Mouse (Mus musculus) forebrain, embryonic 14.5 days (tissue): ENCODE results near the gene Pld3. TPM values are rescaled to one million over a fixed set of nuclear protein-coding genes. Genes with fewer than 3 reads are reported as not detected.
A peak's percentile ranks its signal among the peaks of the same experiment; 100 is the strongest.
"Not testable (repeated sequence)": the region's sequence is repeated elsewhere in the genome, so short reads cannot be mapped to it uniquely, and the experiment has no call there.

Experiments
- ATAC-seq: fragments of 200-750 bp; cut with Nextera tagmentation; 2 replicates; pipeline ENCODE4 v1.8.0; 2017; ENCODE audit warnings: mild to moderate bottlenecking, moderate library complexity
- DNase-seq: peaks from one replicate; pipeline ENCODE4 v3.0.0-alpha.2; 2015; ENCODE audit warnings: low spot score
- H3K27ac ChIP-seq: fragments of 300-500 bp; sonication (generic); 2 replicates; pipeline ENCODE4 v1.5.1; 2014; ENCODE audit warnings: low read depth, mild to moderate bottlenecking, control low read depth, low read length, moderate library complexity
- H3K27me3 ChIP-seq: fragments of 300-500 bp; sonication (generic); replicated peaks from 2 replicates; pipeline ENCODE4 v1.6.1; 2014; ENCODE audit warnings: low read length, control low read depth, mixed read lengths; ENCODE audit not compliant: control insufficient read depth, insufficient read depth
- H3K36me3 ChIP-seq: fragments of 300-500 bp; sonication (generic); 2 replicates; pipeline ENCODE4 v1.6.1; 2014; ENCODE audit warnings: low read length, control low read depth; ENCODE audit not compliant: control insufficient read depth, insufficient read depth
- H3K4me1 ChIP-seq: fragments of 300-500 bp; sonication (generic); 2 replicates; pipeline ENCODE4 v1.6.1; 2014; ENCODE audit warnings: antibody characterized with exemption, low read length, control low read depth; ENCODE audit not compliant: control insufficient read depth, insufficient read depth
- H3K4me2 ChIP-seq: fragments of 300-500 bp; sonication (generic); 2 replicates; pipeline ENCODE4 v1.6.1; 2014; ENCODE audit warnings: mild to moderate bottlenecking, control low read depth, low read length
- H3K4me3 ChIP-seq: fragments of 300-500 bp; sonication (generic); 2 replicates; pipeline ENCODE4 v1.5.1; 2014; ENCODE audit warnings: low read depth, low read length, control low read depth
- H3K9ac ChIP-seq: fragments of 300-500 bp; sonication (generic); 2 replicates; pipeline ENCODE4 v1.6.1; 2014; ENCODE audit warnings: mild to moderate bottlenecking, low read length, control low read depth, moderate library complexity
- H3K9me3 ChIP-seq: fragments of 300-500 bp; sonication (generic); replicated peaks from 2 replicates; pipeline ENCODE4 v1.6.1; 2016; ENCODE audit warnings: low read length, control low read depth, mixed read lengths; ENCODE audit not compliant: control insufficient read depth
- WGBS: fragments of 180-500 bp; shearing (Covaris S2); extraction: QIAGEN DNeasy Blood & Tissue Kit; methylation state at CpG from one replicate; pipeline ENCODE4 v1.1.7; 2014; 5-methylcytosine and 5-hydroxymethylcytosine counted together
- polyA plus RNA-seq: library from polyadenylated mRNA; unstranded; fragments of >200 nt; fragmentation: Nextera tagmentation; extraction: Ambion mirVana; gene quantifications from 2 replicates; pipeline ENCODE4 v1.2.1, GENCODE M21; 2014

Pld3 gene
- polyA plus RNA-seq, 1 experiment from 2014 or later: 98.6 TPM

- Histone ChIP-seq H3K4me3 (no peak overlapping the region), H3K4me1 (no peaks in the 10 kb centered on the region), H3K36me3 (no peaks in the 10 kb centered on the region), H3K27ac (no peak overlapping the region), H3K9ac (no peak overlapping the region), H3K4me2 (no peak overlapping the region), H3K9me3 (no peaks in the 10 kb centered on the region), H3K27me3 (no peaks in the 10 kb centered on the region)
- ATAC-seq: no peak
- WGBS: 85% methylated on average over 4 of the region's 4 CpGs
- no peak for DNase-seq
These were observed 51.4 kb downstream of the Pld3 start for GRCm38 (mm10) chr7:27501620-27502019.

DNA sequence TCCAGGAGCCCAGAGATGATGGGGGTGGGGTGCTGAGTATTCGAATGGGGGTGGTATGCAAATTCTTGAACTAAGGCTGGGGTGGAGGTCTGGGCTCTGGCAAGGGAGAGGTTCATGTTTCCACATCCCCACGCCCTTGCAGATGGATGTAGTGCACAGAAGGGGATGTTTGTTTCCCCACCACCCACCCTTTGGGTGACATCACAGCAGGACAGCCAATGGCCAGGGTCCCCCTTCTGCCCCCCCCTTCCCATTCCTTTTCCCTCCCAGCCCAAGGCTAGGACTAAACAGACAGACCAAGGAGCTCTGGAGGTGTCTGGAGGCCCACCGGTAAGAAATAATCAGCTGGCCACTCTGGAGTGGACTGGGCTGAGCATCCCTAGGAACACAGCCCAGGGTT lies 54.0 kb downstream of the Pld3 start, which contains the start of gene Prx:
Gene Prx, plus strand, starts transcription at position 289 of the 400 bp plus-strand sequence.
- Histone ChIP-seq H3K4me1 (no peaks in the 10 kb centered on the region), H3K9me3 (no peaks in the 10 kb centered on the region), H3K4me2 (no peak within 1 kb of the TSS), H3K4me3 (no peak within 1 kb of the TSS), H3K9ac (no peak within 1 kb of the TSS), H3K27ac (no peak within 1 kb of the TSS), H3K27me3 (no peaks in the 10 kb centered on the region), H3K36me3 (no peaks in the 10 kb centered on the region)
- ATAC-seq: no peak
- no peak for DNase-seq
- WGBS: 51% methylated on average over 3 of the region's 3 CpGs

DNA sequence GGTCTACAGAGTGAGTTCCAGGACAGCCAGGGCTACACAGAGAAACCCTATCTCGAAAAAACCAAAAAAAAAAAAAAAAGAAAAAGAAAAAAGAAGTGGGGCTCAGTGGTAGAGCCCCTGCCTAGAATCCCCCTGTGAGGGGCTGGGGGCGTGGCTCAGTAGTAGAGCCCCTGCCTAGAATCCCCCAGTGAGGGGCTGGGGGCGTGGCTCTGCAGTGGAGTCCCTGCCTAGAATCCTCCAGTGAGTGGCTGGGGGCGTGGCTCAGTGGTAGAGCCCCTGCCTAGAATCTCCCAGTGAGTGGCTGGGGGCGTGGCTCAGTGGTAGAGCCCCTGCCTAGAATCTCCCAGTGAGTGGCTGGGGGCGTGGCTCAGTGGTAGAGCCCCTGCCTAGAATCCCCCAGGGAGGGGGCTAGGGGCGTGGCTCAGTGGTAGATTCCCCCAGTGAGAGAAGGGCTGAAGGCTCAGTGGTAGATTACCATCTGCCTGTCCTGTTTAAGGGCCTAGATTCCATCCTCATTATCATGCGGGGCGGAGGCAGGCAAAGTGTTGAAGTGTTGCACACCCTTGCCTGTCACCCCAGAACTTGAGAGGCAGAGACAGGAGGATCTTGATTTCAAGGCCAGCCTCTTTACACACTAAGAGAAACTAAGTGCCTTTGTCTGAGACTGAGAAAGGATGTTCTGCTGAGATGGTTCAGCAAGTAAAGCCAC lies 58.2 kb downstream of the Pld3 start:
- H3K36me3 ChIP-seq, H3K4me2 ChIP-seq, H3K4me3 ChIP-seq, H3K9me3 ChIP-seq, DNase-seq, ATAC-seq, H3K27ac ChIP-seq, H3K27me3 ChIP-seq, H3K4me1 ChIP-seq, H3K9ac ChIP-seq: not testable (repeated sequence)
- 80% methylated on average over 9 of the region's 9 CpGs for WGBS

DNA sequence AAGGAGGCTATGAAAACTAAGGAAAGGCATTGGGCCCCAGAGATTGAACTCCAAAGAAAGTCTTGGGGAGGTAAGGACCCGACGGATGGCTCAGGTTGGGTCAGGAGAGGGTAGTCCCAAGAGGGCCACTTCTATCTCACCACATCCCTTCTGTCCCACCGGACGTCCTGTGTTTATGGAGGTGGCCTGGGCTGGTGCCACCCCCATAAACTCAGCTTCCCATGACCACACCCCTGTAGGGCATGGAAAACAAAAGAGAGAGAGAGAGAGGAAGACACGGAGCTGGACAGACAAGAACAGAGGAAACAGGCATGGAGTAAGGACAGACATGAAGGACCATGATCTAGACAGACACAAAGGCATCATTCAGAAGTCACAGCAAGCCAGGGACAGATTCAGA lies 59.6 kb downstream of the Pld3 start:
- Histone ChIP-seq H3K27ac (no peak overlapping the region), H3K27me3 (no peaks in the 10 kb centered on the region), H3K4me3 (no peak overlapping the region), H3K9ac (no peak overlapping the region), H3K36me3 (no peaks in the 10 kb centered on the region), H3K4me1 (no peaks in the 10 kb centered on the region), H3K9me3 (no peaks in the 10 kb centered on the region), H3K4me2 (no peak overlapping the region)
- DNase-seq: no peak
- WGBS: 92% methylated on average over 5 of the region's 5 CpGs
- ATAC-seq: no peak

DNA sequence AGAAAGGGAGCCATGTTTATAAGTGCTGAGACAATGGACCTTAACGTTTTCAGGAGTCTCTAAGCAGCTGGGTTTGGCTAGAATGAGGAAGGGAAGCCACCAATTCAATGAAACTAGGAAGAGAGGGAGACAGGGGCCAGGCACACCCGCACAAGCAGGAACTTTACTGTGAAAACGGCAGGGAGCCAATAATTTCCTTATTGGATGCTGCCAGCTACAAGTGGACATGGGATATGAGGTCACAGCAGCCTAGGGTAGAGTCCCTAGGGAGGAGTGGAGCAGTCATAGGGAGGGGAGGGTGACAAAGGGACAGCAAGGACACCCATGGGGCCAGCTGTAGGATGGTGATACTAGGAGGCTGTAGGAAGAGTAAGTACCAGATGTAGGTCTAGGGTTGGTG lies 60.0 kb downstream of the Pld3 start:
- ATAC-seq: no peak
- 81% methylated on average over 3 of the region's 3 CpGs for WGBS

DNA sequence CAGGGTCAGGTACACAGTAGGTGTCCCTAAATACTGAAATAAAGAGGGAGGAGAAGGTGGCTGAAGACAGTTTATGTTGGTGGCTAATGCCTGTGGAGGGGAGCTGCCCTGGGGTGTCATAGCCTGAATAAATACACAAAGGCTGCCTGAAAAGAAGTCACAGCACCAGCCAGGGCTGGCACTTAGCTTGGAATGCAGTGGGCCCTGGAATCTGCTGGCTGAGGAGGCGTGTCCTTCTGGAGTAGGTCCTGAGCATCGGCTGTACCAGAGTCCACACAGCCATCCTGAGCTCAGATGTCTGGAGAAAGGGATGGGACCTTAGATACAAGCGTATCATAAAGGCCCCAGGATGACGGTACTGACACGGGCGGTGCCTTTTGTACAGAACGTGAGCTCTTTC lies 61.2 kb downstream of the Pld3 start:
- 79% methylated on average over 7 of the region's 7 CpGs for WGBS
- H3K36me3 ChIP-seq: no peaks in the 10 kb centered on the region
- no peak overlapping the region for H3K9ac ChIP-seq
- H3K27me3 ChIP-seq: no peaks in the 10 kb centered on the region
- no peak overlapping the region for H3K4me2 ChIP-seq
- no peak for ATAC-seq
- no peaks in the 10 kb centered on the region for H3K9me3 ChIP-seq
- H3K27ac ChIP-seq: no peak overlapping the region
- H3K4me1 ChIP-seq: no peaks in the 10 kb centered on the region
- H3K4me3 ChIP-seq: no peak overlapping the region
- DNase-seq: no peak

More for the DNA sequence above, 60.0 kb downstream of the Pld3 start:
- Histone ChIP-seq H3K4me3 (no peak overlapping the region), H3K9ac (no peak overlapping the region), H3K27ac (no peak overlapping the region), H3K36me3 (no peaks in the 10 kb centered on the region), H3K9me3 (no peaks in the 10 kb centered on the region), H3K27me3 (no peaks in the 10 kb centered on the region), H3K4me2 (no peak overlapping the region), H3K4me1 (no peaks in the 10 kb centered on the region)
- no peak for DNase-seq

DNA sequence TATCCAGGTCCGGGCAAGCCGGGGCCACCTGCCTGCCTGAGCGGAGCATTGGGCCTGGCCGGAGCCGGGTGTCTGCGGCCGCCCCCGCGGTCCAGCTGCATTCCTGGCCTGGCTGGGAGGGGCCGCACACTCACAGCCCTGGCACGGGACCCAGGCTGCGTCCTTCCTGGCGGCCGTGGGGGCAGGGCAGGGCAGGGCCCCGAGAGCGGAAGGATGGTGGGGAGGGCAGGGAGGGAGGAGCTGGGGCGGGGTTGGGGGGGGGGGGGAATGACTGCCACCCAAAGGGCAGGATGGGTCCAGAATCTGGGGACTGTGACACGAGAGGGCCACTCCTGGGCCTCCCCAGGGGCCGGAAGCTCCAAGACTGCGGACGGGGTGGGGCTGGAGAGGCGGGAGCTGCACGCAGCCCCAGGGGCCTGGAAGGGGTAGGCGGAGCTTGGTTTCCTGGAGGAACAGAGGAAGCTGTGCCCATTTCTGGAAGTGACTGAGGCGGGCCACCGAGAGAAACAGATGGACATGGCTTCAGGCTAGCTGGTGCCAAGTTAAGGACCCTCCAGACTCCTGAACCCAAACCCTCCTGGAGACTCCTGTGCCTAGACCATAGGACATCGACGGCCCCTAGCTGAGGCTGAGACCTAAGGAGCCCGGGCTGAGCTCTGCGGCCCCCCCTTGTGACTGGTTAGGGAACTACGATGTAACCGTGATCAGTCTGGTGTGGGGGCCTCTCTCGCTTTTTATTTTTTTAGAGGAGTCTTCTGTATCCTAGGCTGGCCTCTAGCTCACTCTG lies 62.3 kb downstream of the Pld3 start:
- Histone ChIP-seq H3K36me3 (no peaks in the 10 kb centered on the region), H3K4me3 (peak overlapping the region; percentile 29), H3K27me3 (no peaks in the 10 kb centered on the region), H3K9me3 (no peaks in the 10 kb centered on the region), H3K9ac (peak overlapping the region; percentile 60), H3K4me1 (peaks cover 3% of the 10 kb centered on the region; the same call in 1 of the 2 replicates), H3K27ac (peak overlapping the region; percentile 48), H3K4me2 (peak overlapping the region; percentile 51)
- ATAC-seq (peak; percentile 25), DNase-seq (peak; percentile 77)
- under 1% methylated on average over 29 of the region's 33 CpGs for WGBS

GRCm38 (mm10) chr7:27490227-27490542 lies 62.8 kb downstream of the Pld3 start:
- ATAC-seq: no peak
- Histone ChIP-seq H3K9ac (peak overlapping the region; percentile 60; the same call in 1 of the 2 replicates), H3K4me1 (peaks cover 3% of the 10 kb centered on the region; the same call in 1 of the 2 replicates), H3K27me3 (no peaks in the 10 kb centered on the region), H3K27ac (peak overlapping the region; percentile 48; the same call in 1 of the 2 replicates), H3K4me2 (peak overlapping the region; percentile 51), H3K4me3 (peak overlapping the region; percentile 29), H3K9me3 (no peaks in the 10 kb centered on the region), H3K36me3 (no peaks in the 10 kb centered on the region)
- no peak for DNase-seq
- WGBS: 41% methylated on average over 4 of the region's 4 CpGs
